Mouse (Mus musculus): ENCODE data around the gene Apoe. TPM values are rescaled to one million over a fixed set of nuclear protein-coding genes. Genes with fewer than 3 reads are reported as not detected.

The Apoe gene
- polyA plus RNA-seq (2014; fragmentation: Illumina TruSeq; extraction: RNeasy Lipid Tissue Mini Kit (QIAGEN cat#74804); ENCODE audit: low read depth, low replicate concordance) = 747 TPM

GRCm38 (mm10) chr7:19698907-19699826, at the start of gene Apoe:
Gene Apoe (minus strand): TSS chr7:19699188.

GRCm38 (mm10) chr7:19715239-19716054, 16.5 kb upstream of the Apoe start, which contains the start of gene Tomm40:
Gene Tomm40 (minus strand): TSS chr7:19715438.

GRCm38 (mm10) chr7:19691873-19692865, 6.8 kb downstream of the Apoe start, which contains the start of gene Apoc1:
Gene Apoc1 (minus strand): TSS chr7:19692660.

GRCm38 (mm10) chr7:19681202-19681694, 17.7 kb downstream of the Apoe start, which contains the start of the genes Gm44805 and Apoc4:
Gene Gm44805 (minus strand): TSS chr7:19681423.
Gene Apoc4 (minus strand): TSS chr7:19681479.

GRCm38 (mm10) chr7:19677872-19678271, 21.1 kb downstream of the Apoe start, which contains the start of gene Apoc2:
Gene Apoc2 (minus strand): TSS chr7:19677941.

GRCm38 (mm10) chr7:19664955-19665841, 33.8 kb downstream of the Apoe start, which contains the start of gene Clptm1:
Gene Clptm1 (minus strand): TSS chr7:19665033.

Other genes starting within 250 kb of the Apoe start
- gene Mark4, start 240.4 kb downstream of the Apoe start, polyA plus RNA-seq (2014; fragmentation: Illumina TruSeq; extraction: RNeasy Lipid Tissue Mini Kit (QIAGEN cat#74804); ENCODE audit: low read depth, low replicate concordance) = 16.4 TPM
- 1.4 TPM for gene Exoc3l2, start 235.9 kb downstream of the Apoe start, polyA plus RNA-seq (2014; fragmentation: Illumina TruSeq; extraction: RNeasy Lipid Tissue Mini Kit (QIAGEN cat#74804); ENCODE audit: low read depth, low replicate concordance)
- 2.7 TPM for gene Bloc1s3, start 190.8 kb downstream of the Apoe start, polyA plus RNA-seq (2014; fragmentation: Illumina TruSeq; extraction: RNeasy Lipid Tissue Mini Kit (QIAGEN cat#74804); ENCODE audit: low read depth, low replicate concordance)
- 23.6 TPM for gene Trappc6a, start 190.8 kb downstream of the Apoe start, polyA plus RNA-seq (2014; fragmentation: Illumina TruSeq; extraction: RNeasy Lipid Tissue Mini Kit (QIAGEN cat#74804); ENCODE audit: low read depth, low replicate concordance)
- gene Nkpd1, start 181.3 kb downstream of the Apoe start, polyA plus RNA-seq (2014; fragmentation: Illumina TruSeq; extraction: RNeasy Lipid Tissue Mini Kit (QIAGEN cat#74804); ENCODE audit: low read depth, low replicate concordance) = not detected
- gene Ppp1r37, start 136.1 kb downstream of the Apoe start, polyA plus RNA-seq (2014; fragmentation: Illumina TruSeq; extraction: RNeasy Lipid Tissue Mini Kit (QIAGEN cat#74804); ENCODE audit: low read depth, low replicate concordance) = 69.0 TPM
- gene Zfp296, start 121.9 kb downstream of the Apoe start, polyA plus RNA-seq (2014; fragmentation: Illumina TruSeq; extraction: RNeasy Lipid Tissue Mini Kit (QIAGEN cat#74804); ENCODE audit: low read depth, low replicate concordance) = 1.1 TPM
- 53.3 TPM for gene Gemin7, start 121.6 kb downstream of the Apoe start, polyA plus RNA-seq (2014; fragmentation: Illumina TruSeq; extraction: RNeasy Lipid Tissue Mini Kit (QIAGEN cat#74804); ENCODE audit: low read depth, low replicate concordance)
- gene Clasrp, start 94.7 kb downstream of the Apoe start, polyA plus RNA-seq (2014; fragmentation: Illumina TruSeq; extraction: RNeasy Lipid Tissue Mini Kit (QIAGEN cat#74804); ENCODE audit: low read depth, low replicate concordance) = 35.4 TPM
- 8.3 TPM for gene Relb, start 69.8 kb downstream of the Apoe start, polyA plus RNA-seq (2014; fragmentation: Illumina TruSeq; extraction: RNeasy Lipid Tissue Mini Kit (QIAGEN cat#74804); ENCODE audit: low read depth, low replicate concordance)
- gene Clptm1, start 34.2 kb downstream of the Apoe start, polyA plus RNA-seq (2014; fragmentation: Illumina TruSeq; extraction: RNeasy Lipid Tissue Mini Kit (QIAGEN cat#74804); ENCODE audit: low read depth, low replicate concordance) = 73.7 TPM
- 1.0 TPM for gene Apoc2, start 21.2 kb downstream of the Apoe start, polyA plus RNA-seq (2014; fragmentation: Illumina TruSeq; extraction: RNeasy Lipid Tissue Mini Kit (QIAGEN cat#74804); ENCODE audit: low read depth, low replicate concordance)
- not detected for gene Gm44805, start 17.8 kb downstream of the Apoe start, polyA plus RNA-seq (2014; fragmentation: Illumina TruSeq; extraction: RNeasy Lipid Tissue Mini Kit (QIAGEN cat#74804); ENCODE audit: low read depth, low replicate concordance)
- gene Apoc4, start 17.7 kb downstream of the Apoe start, polyA plus RNA-seq (2014; fragmentation: Illumina TruSeq; extraction: RNeasy Lipid Tissue Mini Kit (QIAGEN cat#74804); ENCODE audit: low read depth, low replicate concordance) = 3.5 TPM
- 21.5 TPM for gene Apoc1, start 6.5 kb downstream of the Apoe start, polyA plus RNA-seq (2014; fragmentation: Illumina TruSeq; extraction: RNeasy Lipid Tissue Mini Kit (QIAGEN cat#74804); ENCODE audit: low read depth, low replicate concordance)
- gene Tomm40, start 16.2 kb upstream of the Apoe start, polyA plus RNA-seq (2014; fragmentation: Illumina TruSeq; extraction: RNeasy Lipid Tissue Mini Kit (QIAGEN cat#74804); ENCODE audit: low read depth, low replicate concordance) = 73.7 TPM
- 32.1 TPM for gene Nectin2, start 51.3 kb upstream of the Apoe start, polyA plus RNA-seq (2014; fragmentation: Illumina TruSeq; extraction: RNeasy Lipid Tissue Mini Kit (QIAGEN cat#74804); ENCODE audit: low read depth, low replicate concordance)
- gene Bcam, start 71.8 kb upstream of the Apoe start, polyA plus RNA-seq (2014; fragmentation: Illumina TruSeq; extraction: RNeasy Lipid Tissue Mini Kit (QIAGEN cat#74804); ENCODE audit: low read depth, low replicate concordance) = 183 TPM
- 0.45 TPM for gene Cblc, start 97.6 kb upstream of the Apoe start, polyA plus RNA-seq (2014; fragmentation: Illumina TruSeq; extraction: RNeasy Lipid Tissue Mini Kit (QIAGEN cat#74804); ENCODE audit: low read depth, low replicate concordance)
- 5.8 TPM for gene Bcl3, start 123.6 kb upstream of the Apoe start, polyA plus RNA-seq (2014; fragmentation: Illumina TruSeq; extraction: RNeasy Lipid Tissue Mini Kit (QIAGEN cat#74804); ENCODE audit: low read depth, low replicate concordance)
- not detected for gene Gm19345, start 152.8 kb upstream of the Apoe start, polyA plus RNA-seq (2014; fragmentation: Illumina TruSeq; extraction: RNeasy Lipid Tissue Mini Kit (QIAGEN cat#74804); ENCODE audit: low read depth, low replicate concordance)
- not detected for gene Ceacam16, start 162.1 kb upstream of the Apoe start, polyA plus RNA-seq (2014; fragmentation: Illumina TruSeq; extraction: RNeasy Lipid Tissue Mini Kit (QIAGEN cat#74804); ENCODE audit: low read depth, low replicate concordance)
- gene Ceacam19, start 188.8 kb upstream of the Apoe start, polyA plus RNA-seq (2014; fragmentation: Illumina TruSeq; extraction: RNeasy Lipid Tissue Mini Kit (QIAGEN cat#74804); ENCODE audit: low read depth, low replicate concordance) = not detected
- 37.7 TPM for gene Pvr, start 222.0 kb upstream of the Apoe start, polyA plus RNA-seq (2014; fragmentation: Illumina TruSeq; extraction: RNeasy Lipid Tissue Mini Kit (QIAGEN cat#74804); ENCODE audit: low read depth, low replicate concordance)

Measured in heart, adult 10 weeks (tissue).